Mouse (Mus musculus) stomach, postnatal 0 days (tissue): ENCODE data around the gene Hydin. TPM values are rescaled to one million over a fixed set of nuclear protein-coding genes. Genes with fewer than 3 reads are reported as not detected.
A peak's percentile ranks its signal among the peaks of the same experiment; 100 is the strongest.

Source experiments
- ATAC-seq: fragments of 200-750 bp; cut with Nextera tagmentation; 2 replicates; pipeline ENCODE4 v1.8.0; 2017; ENCODE audit not compliant: low FRiP score, low TSS enrichment
- DNase-seq: peaks from one replicate; pipeline ENCODE4 v3.0.0-alpha.2; 2016; ENCODE audit warnings: low spot score
- H3K27ac ChIP-seq: fragments of 300-500 bp; sonication (generic); replicated peaks from 2 replicates; pipeline ENCODE4 v1.5.1; 2014; ENCODE audit warnings: mild to moderate bottlenecking, control low read depth
- H3K27me3 ChIP-seq: fragments of 300-500 bp; sonication (generic); 2 replicates; pipeline ENCODE4 v1.6.1; 2014; ENCODE audit warnings: low read length; ENCODE audit not compliant: control insufficient read depth, insufficient read depth
- H3K36me3 ChIP-seq: fragments of 300-500 bp; sonication (generic); 2 replicates; pipeline ENCODE4 v1.6.1; 2014; ENCODE audit warnings: low read length, mixed read lengths; ENCODE audit not compliant: control insufficient read depth, insufficient read depth
- H3K4me1 ChIP-seq: fragments of 300-500 bp; sonication (generic); replicated peaks from 2 replicates; pipeline ENCODE4 v1.6.1; 2014; ENCODE audit warnings: antibody characterized with exemption; ENCODE audit not compliant: control insufficient read depth, insufficient read depth
- H3K4me2 ChIP-seq: fragments of 300-500 bp; sonication (generic); replicated peaks from 2 replicates; pipeline ENCODE4 v1.6.1; 2014; ENCODE audit warnings: low read depth, mild to moderate bottlenecking, control low read depth, moderate library complexity
- H3K4me3 ChIP-seq: fragments of 300-500 bp; sonication (generic); 2 replicates; pipeline ENCODE4 v1.5.1; 2014; ENCODE audit warnings: low read depth, low read length, control low read depth
- H3K9ac ChIP-seq: fragments of 300-500 bp; sonication (generic); 2 replicates; pipeline ENCODE4 v1.6.1; 2014; ENCODE audit warnings: mild to moderate bottlenecking, low read length, control low read depth, mixed read lengths
- H3K9me3 ChIP-seq: fragments of 300-500 bp; sonication (generic); 2 replicates; pipeline ENCODE4 v1.6.1; 2016; ENCODE audit warnings: low read length; ENCODE audit not compliant: control insufficient read depth
- CTCF ChIP-seq: IDR thresholded peaks from 2 replicates; pipeline ENCODE4 v1.5.1; 2016; ENCODE audit warnings: antibody characterized with exemption, low read depth, mild to moderate bottlenecking, moderate library complexity
- EP300 ChIP-seq: optimal IDR thresholded peaks from 2 replicates; pipeline ENCODE3; 2016; ENCODE audit warnings: antibody characterized with exemption
- WGBS: fragments of 180-500 bp; shearing (Covaris S2); extraction: QIAGEN DNeasy Blood & Tissue Kit; methylation state at CpG from one replicate; pipeline ENCODE4 v1.1.7; 2014; 5-methylcytosine and 5-hydroxymethylcytosine counted together
- polyA plus RNA-seq: library from polyadenylated mRNA; unstranded; fragments of >200 nt; fragmentation: Nextera tagmentation; extraction: Ambion mirVana; gene quantifications from 2 replicates; pipeline ENCODE4 v1.2.1, GENCODE M21; 2015

Hydin gene
- polyA plus RNA-seq, 1 experiment from 2014 or later: 0.05 TPM

- no peak overlapping the region for H3K4me2 ChIP-seq
- no peaks in the 10 kb centered on the region for H3K27me3 ChIP-seq
- no peaks in the 10 kb centered on the region for H3K9me3 ChIP-seq
- H3K9ac ChIP-seq: no peak overlapping the region
- DNase-seq (no peak), ATAC-seq (no peak)
- no peaks in the 10 kb centered on the region for H3K4me1 ChIP-seq
- TF ChIP-seq EP300 (no peak), CTCF (no peak)
- H3K27ac ChIP-seq: no peak overlapping the region
- WGBS: 84% methylated on average over 8 of the region's 9 CpGs
- no peak overlapping the region for H3K4me3 ChIP-seq
- H3K36me3 ChIP-seq: no peaks in the 10 kb centered on the region
Observed at GRCm38 (mm10) chr8:110592641-110593040, 325.9 kb downstream of the Hydin start.

DNA sequence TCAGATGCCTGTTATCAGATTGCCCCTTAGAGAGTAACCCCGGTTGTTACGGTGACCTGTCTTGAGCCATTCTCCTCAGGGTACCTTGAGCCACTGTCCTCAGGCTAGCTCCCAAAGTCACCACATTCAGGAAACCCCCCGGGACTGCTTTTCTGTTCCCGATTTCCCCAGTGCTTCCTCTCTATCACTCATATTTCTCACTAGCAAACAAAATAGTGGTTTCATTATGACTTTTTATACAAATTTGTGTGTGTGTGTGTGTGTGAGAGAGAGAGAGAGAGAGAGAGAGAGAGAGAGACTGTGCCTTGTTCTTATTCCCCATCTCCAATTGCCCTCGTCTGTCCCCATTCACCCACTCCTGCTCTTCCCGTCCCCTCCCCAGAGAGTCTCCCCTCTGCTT, 327.4 kb downstream of the Hydin start:
- Histone ChIP-seq H3K27me3 (no peaks in the 10 kb centered on the region), H3K9me3 (no peaks in the 10 kb centered on the region), H3K36me3 (no peaks in the 10 kb centered on the region), H3K4me2 (no peak overlapping the region), H3K4me1 (no peaks in the 10 kb centered on the region), H3K4me3 (no peak overlapping the region), H3K27ac (no peak overlapping the region), H3K9ac (no peak overlapping the region)
- no peak for ATAC-seq
- no peak for DNase-seq
- 75% methylated on average over 6 of the region's 6 CpGs for WGBS
- no peak for TF ChIP-seq EP300
- TF ChIP-seq CTCF: no peak

GRCm38 (mm10) chr8:110604556-110604955, 337.8 kb downstream of the Hydin start:
- 4% methylated on average over 1 of the region's 1 CpGs for WGBS
- ATAC-seq: no peak
- DNase-seq: no peak

DNA sequence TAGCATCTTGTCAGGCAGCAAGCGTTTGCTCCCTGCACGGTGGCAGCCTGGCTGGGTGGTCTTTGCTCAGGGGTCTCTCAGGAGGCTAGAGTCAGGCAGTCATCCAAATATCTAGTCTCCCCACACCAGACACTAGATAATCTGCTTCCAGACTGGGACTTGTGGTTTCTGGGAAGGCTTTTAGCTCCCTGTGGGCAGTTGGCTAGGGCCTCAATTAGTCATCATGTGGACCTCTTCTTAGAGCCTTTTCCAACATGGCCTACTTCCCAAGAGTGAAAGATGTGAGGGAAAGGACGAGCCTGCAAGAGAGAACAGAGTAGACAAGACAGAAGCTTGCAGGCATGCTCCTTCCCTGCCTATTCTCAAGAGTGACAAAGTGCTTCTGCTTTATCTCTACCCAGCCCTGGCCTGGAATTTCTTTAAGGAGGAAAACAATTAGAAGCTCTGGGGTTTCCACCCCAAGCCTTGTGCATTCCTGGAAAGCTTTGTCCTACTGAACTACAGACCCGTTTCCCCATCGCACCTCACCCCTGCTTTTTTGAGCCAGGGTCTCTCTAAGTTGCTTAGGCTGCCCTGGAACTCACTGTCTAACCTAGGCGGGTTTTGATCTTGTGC, 338.7 kb downstream of the Hydin start:
- no peaks in the 10 kb centered on the region for H3K36me3 ChIP-seq
- no peak overlapping the region for H3K27ac ChIP-seq
- ATAC-seq (no peak), DNase-seq (no peak)
- no peaks in the 10 kb centered on the region for H3K4me1 ChIP-seq
- no peaks in the 10 kb centered on the region for H3K9me3 ChIP-seq
- 44% methylated on average over 6 of the region's 6 CpGs for WGBS
- no peak overlapping the region for H3K4me3 ChIP-seq
- no peak overlapping the region for H3K4me2 ChIP-seq
- TF ChIP-seq EP300 (no peak), CTCF (no peak)
- H3K9ac ChIP-seq: no peak overlapping the region
- H3K27me3 ChIP-seq: no peaks in the 10 kb centered on the region

More at GRCm38 (mm10) chr8:110604556-110604955, 337.8 kb downstream of the Hydin start:
- Histone ChIP-seq H3K4me1 (no peaks in the 10 kb centered on the region), H3K4me2 (no peak overlapping the region), H3K4me3 (no peak overlapping the region), H3K27ac (no peak overlapping the region), H3K9ac (no peak overlapping the region), H3K36me3 (no peaks in the 10 kb centered on the region), H3K27me3 (no peaks in the 10 kb centered on the region), H3K9me3 (no peaks in the 10 kb centered on the region)
- TF ChIP-seq CTCF (peak; percentile 73), EP300 (no peak)

DNA sequence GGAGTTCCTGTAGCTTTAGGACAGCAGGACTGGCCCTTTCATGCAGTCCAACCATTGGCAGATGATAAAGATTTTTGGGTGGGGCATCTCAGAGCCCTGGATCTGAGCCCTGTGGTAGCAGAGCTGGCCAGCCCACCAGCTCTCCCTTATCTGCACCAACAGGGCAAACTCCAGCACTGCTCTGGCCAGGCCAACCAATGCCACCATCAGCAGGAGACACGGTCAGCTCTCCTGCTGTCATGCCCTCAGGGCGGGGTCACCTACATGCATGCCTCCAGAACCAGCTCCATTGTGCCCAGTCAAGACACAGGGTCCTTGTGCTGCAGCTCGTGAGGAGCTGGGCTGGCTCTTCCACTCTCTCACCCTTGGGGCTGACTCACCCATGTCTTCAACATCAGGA, 349.0 kb downstream of the Hydin start:
- Histone ChIP-seq H3K27me3 (no peaks in the 10 kb centered on the region), H3K4me3 (no peak overlapping the region), H3K27ac (no peak overlapping the region), H3K9me3 (no peaks in the 10 kb centered on the region), H3K9ac (no peak overlapping the region), H3K36me3 (no peaks in the 10 kb centered on the region), H3K4me2 (no peak overlapping the region), H3K4me1 (0 out of 2 replicates have a peak, but pooled peaks cover 3% of the 10 kb centered on the region)
- no peak for DNase-seq
- TF ChIP-seq EP300 (no peak), CTCF (no peak)
- ATAC-seq: no peak
- 65% methylated on average over 3 of the region's 3 CpGs for WGBS

DNA sequence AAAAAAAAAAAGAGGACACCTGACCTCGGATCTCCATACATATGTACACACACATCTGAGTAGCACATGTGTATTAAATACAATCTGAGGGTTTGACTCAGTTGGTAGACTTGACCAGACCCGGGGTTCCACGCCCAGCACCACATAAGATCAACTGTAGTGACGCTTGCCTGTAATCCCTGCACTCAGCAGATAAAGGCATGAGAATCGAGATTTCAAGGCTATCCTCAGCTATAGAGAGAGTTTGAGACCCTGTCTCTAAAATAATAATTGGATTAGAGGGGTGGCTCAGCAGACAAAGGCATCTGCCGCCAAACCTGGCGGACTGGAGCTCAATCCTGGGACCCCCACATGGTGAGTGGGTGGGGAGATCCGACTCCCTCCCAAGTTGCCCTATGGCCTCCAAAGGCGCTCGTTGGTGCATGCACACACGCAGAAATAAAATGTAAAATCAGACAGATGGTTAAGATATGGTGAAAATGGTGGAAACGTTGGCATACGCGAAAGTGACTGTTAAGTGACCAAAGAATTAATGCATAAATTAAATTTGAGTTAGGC, 351.1 kb downstream of the Hydin start:
- ATAC-seq (peak; percentile 13; the same call in 1 of the 2 replicates), DNase-seq (no peak)
- Histone ChIP-seq H3K4me1 (0 out of 2 replicates have a peak, but pooled peaks cover 3% of the 10 kb centered on the region), H3K4me3 (peak overlapping the region; percentile 88), H3K4me2 (peak overlapping the region; percentile 82), H3K27me3 (no peaks in the 10 kb centered on the region), H3K27ac (no peak overlapping the region), H3K9me3 (no peaks in the 10 kb centered on the region), H3K36me3 (no peaks in the 10 kb centered on the region), H3K9ac (0 out of 2 replicates have a peak overlapping the region, but pooled peaks have one; percentile 0)
- TF ChIP-seq CTCF: no peak
- no peak for TF ChIP-seq EP300
- WGBS: 21% methylated on average over 14 of the region's 14 CpGs
